Mouse (Mus musculus) heart, embryonic 12.5 days (tissue): Measurements from ENCODE around the gene Map4k3. TPM values are rescaled to one million over a fixed set of nuclear protein-coding genes. Genes with fewer than 3 reads are reported as not detected.
"Not testable (repeated sequence)": the region's sequence is repeated elsewhere in the genome, so short reads cannot be mapped to it uniquely, and the experiment has no call there.

ENCODE experiments used
- ATAC-seq: fragments of 200-750 bp; cut with Nextera tagmentation; 2 replicates; pipeline ENCODE4 v1.8.0; 2017; ENCODE audit warnings: moderate TSS enrichment, moderate library complexity; ENCODE audit not compliant: insufficient number of reproducible peaks, low FRiP score
- H3K27ac ChIP-seq: fragments of 300-500 bp; sonication (generic); 2 replicates; pipeline ENCODE4 v1.5.1; 2016; ENCODE audit warnings: mild to moderate bottlenecking, moderate library complexity; ENCODE audit not compliant: poor library complexity, severe bottlenecking
- H3K27me3 ChIP-seq: fragments of 300-500 bp; sonication (generic); replicated peaks from 2 replicates; pipeline ENCODE4 v1.6.1; 2016; ENCODE audit warnings: mild to moderate bottlenecking, moderate library complexity
- H3K36me3 ChIP-seq: fragments of 300-500 bp; sonication (generic); 2 replicates; pipeline ENCODE4 v1.6.1; 2016; ENCODE audit warnings: mild to moderate bottlenecking, moderate library complexity
- H3K4me1 ChIP-seq: fragments of 300-500 bp; sonication (generic); replicated peaks from 2 replicates; pipeline ENCODE4 v1.6.1; 2016; ENCODE audit warnings: mild to moderate bottlenecking
- H3K4me2 ChIP-seq: fragments of 300-500 bp; sonication (generic); 2 replicates; pipeline ENCODE4 v1.6.1; 2016; ENCODE audit warnings: mild to moderate bottlenecking, moderate library complexity
- H3K4me3 ChIP-seq: fragments of 300-500 bp; sonication (generic); 2 replicates; pipeline ENCODE4 v1.5.1; 2016; ENCODE audit warnings: mild to moderate bottlenecking
- H3K9ac ChIP-seq: fragments of 300-500 bp; sonication (generic); 2 replicates; pipeline ENCODE4 v1.6.1; 2016; ENCODE audit warnings: mild to moderate bottlenecking, moderate library complexity
- H3K9me3 ChIP-seq: fragments of 300-500 bp; sonication (generic); replicated peaks from 2 replicates; pipeline ENCODE4 v1.6.1; 2016; ENCODE audit warnings: mild to moderate bottlenecking, moderate library complexity
- WGBS: fragments of 180-500 bp; shearing (Covaris S2); methylation state at CpG from one replicate; pipeline ENCODE4 v1.1.7; 2016; 5-methylcytosine and 5-hydroxymethylcytosine counted together
- polyA plus RNA-seq: library from polyadenylated mRNA; unstranded; fragments of >200 nt; fragmentation: Nextera tagmentation; extraction: Ambion mirVana; gene quantifications from 2 replicates; pipeline ENCODE4 v1.2.1, GENCODE M21; 2016

Map4k3 gene
- polyA plus RNA-seq, 1 experiment from 2014 or later: 25.8 TPM

- 75% methylated on average over 15 of the region's 15 CpGs for WGBS
Measured at GRCm38 (mm10) chr17:80550981-80551380, 177.3 kb downstream of the Map4k3 start.

DNA sequence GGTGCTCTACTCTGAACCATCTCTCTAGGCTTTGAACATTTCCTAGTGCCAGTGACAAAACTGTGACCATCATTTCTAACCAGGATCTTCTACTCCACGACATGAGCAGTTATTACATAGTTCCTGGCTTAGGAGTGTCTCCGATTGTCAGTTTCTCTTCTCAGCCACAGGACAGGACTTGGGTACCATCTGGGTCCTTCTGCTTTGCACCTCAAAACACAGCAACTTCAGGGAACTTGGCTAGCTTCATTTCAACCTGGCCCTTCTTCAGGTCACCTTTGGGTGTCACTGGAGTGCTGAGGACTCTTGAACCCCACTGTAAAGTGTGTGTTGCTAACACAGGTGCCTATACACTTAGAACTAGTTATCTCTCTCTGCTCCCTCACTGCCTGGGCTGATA is 181.4 kb downstream of the Map4k3 start:
- H3K27ac ChIP-seq: no peak overlapping the region
- H3K27me3 ChIP-seq: no peaks in the 10 kb centered on the region
- WGBS: 70% methylated on average over 2 of the region's 2 CpGs
- no peak overlapping the region for H3K9ac ChIP-seq
- no peaks in the 10 kb centered on the region for H3K4me1 ChIP-seq
- no peak for ATAC-seq
- H3K9me3 ChIP-seq: no peaks in the 10 kb centered on the region
- H3K4me3 ChIP-seq: no peak overlapping the region
- H3K36me3 ChIP-seq: no peaks in the 10 kb centered on the region
- no peak overlapping the region for H3K4me2 ChIP-seq

More at GRCm38 (mm10) chr17:80550981-80551380, 177.3 kb downstream of the Map4k3 start:
- Histone ChIP-seq H3K36me3 (no peaks in the 10 kb centered on the region), H3K27me3 (no peaks in the 10 kb centered on the region), H3K4me2 (no peak overlapping the region), H3K4me1 (peaks cover 5% of the 10 kb centered on the region; the same call in 1 of the 2 replicates), H3K4me3 (no peak overlapping the region), H3K9ac (no peak overlapping the region), H3K27ac (no peak overlapping the region), H3K9me3 (no peaks in the 10 kb centered on the region)
- no peak for ATAC-seq

GRCm38 (mm10) chr17:80546227-80546626 is 182.1 kb downstream of the Map4k3 start:
- no peaks in the 10 kb centered on the region for H3K4me1 ChIP-seq
- no peak overlapping the region for H3K9ac ChIP-seq
- 87% methylated on average over 8 of the region's 8 CpGs for WGBS
- H3K9me3 ChIP-seq: no peaks in the 10 kb centered on the region
- H3K36me3 ChIP-seq: no peaks in the 10 kb centered on the region
- no peaks in the 10 kb centered on the region for H3K27me3 ChIP-seq
- no peak overlapping the region for H3K4me3 ChIP-seq
- H3K4me2 ChIP-seq: no peak overlapping the region
- ATAC-seq: no peak
- no peak overlapping the region for H3K27ac ChIP-seq

- H3K27ac ChIP-seq: no peak overlapping the region
- no peaks in the 10 kb centered on the region for H3K9me3 ChIP-seq
- no peaks in the 10 kb centered on the region for H3K36me3 ChIP-seq
- no peak overlapping the region for H3K4me3 ChIP-seq
- no peaks in the 10 kb centered on the region for H3K4me1 ChIP-seq
- ATAC-seq: no peak
- H3K9ac ChIP-seq: no peak overlapping the region
- no peak overlapping the region for H3K4me2 ChIP-seq
- 83% methylated on average over 20 of the region's 20 CpGs for WGBS
- no peaks in the 10 kb centered on the region for H3K27me3 ChIP-seq
Measured at GRCm38 (mm10) chr17:80543646-80544045, 184.6 kb downstream of the Map4k3 start.

GRCm38 (mm10) chr17:80537136-80537535 is 191.1 kb downstream of the Map4k3 start:
- Histone ChIP-seq H3K9me3 (no peaks in the 10 kb centered on the region), H3K4me3 (no peak overlapping the region), H3K4me2 (no peak overlapping the region), H3K4me1 (no peaks in the 10 kb centered on the region), H3K36me3 (no peaks in the 10 kb centered on the region), H3K27ac (no peak overlapping the region), H3K27me3 (no peaks in the 10 kb centered on the region), H3K9ac (no peak overlapping the region)
- ATAC-seq: no peak
- WGBS: 62% methylated on average over 6 of the region's 6 CpGs

GRCm38 (mm10) chr17:80535633-80536032 is 192.7 kb downstream of the Map4k3 start:
- Histone ChIP-seq H3K9me3 (no peaks in the 10 kb centered on the region), H3K36me3 (no peaks in the 10 kb centered on the region), H3K4me1 (no peaks in the 10 kb centered on the region), H3K9ac (no peak overlapping the region), H3K27ac (no peak overlapping the region), H3K4me3 (no peak overlapping the region), H3K4me2 (no peak overlapping the region), H3K27me3 (no peaks in the 10 kb centered on the region)
- 55% methylated on average over 6 of the region's 6 CpGs for WGBS
- no peak for ATAC-seq

GRCm38 (mm10) chr17:80531351-80531750 is 196.9 kb downstream of the Map4k3 start:
- WGBS: 57% methylated on average over 2 of the region's 2 CpGs
- not testable (repeated sequence) for H3K27me3 ChIP-seq, ATAC-seq, H3K9ac ChIP-seq, H3K4me2 ChIP-seq, H3K4me1 ChIP-seq, H3K9me3 ChIP-seq, H3K36me3 ChIP-seq, H3K27ac ChIP-seq, H3K4me3 ChIP-seq

Other genes with a start within 250 kb of the Map4k3 start
- 4.8 and 5.4 TPM in 2 replicates for gene Sos1, start 248.0 kb downstream of the Map4k3 start, polyA plus RNA-seq
- gene Cdkl4, start 150.7 kb downstream of the Map4k3 start, polyA plus RNA-seq: 0.14 TPM in 1 of 2 replicates, not detected in the other
- gene Tmem178, start 216.1 kb upstream of the Map4k3 start, polyA plus RNA-seq: 8.5 and 8.7 TPM in 2 replicates